In genomic region chr4:133074894-133075572, GRCm38 (mm10) we compare ENCODE assay signal across 7 mouse cellular contexts. TPM values are rescaled to one million over a fixed set of nuclear protein-coding genes. Genes with fewer than 3 reads are reported as not detected.
DNase-seq lines count a peak whose midpoint lies in the region; ATAC-seq and TF ChIP-seq lines count a peak whose summit lies in the region.

No protein-coding gene starts in this region.

- 64% methylated on average over 8 of the region's 8 CpGs for WGBS in hindbrain, embryonic 12.5 days

- H3K4me2 ChIP-seq in hindbrain, embryonic 12.5 days (replicated peaks): no peak overlapping the region
- H3K4me2 ChIP-seq in myocyte (ENCODE audit: low read depth): no peak overlapping the region

- no peaks in the 10 kb centered on the region for H3K9me3 ChIP-seq in hindbrain, embryonic 12.5 days (replicated peaks)

- peaks cover 36% of the 10 kb centered on the region for H3K36me3 ChIP-seq in hindbrain, embryonic 12.5 days
- peaks cover 31% of the 10 kb centered on the region for H3K36me3 ChIP-seq in myocyte (ENCODE audit: control insufficient read depth, insufficient read depth)

- peak; percentile 47 to 53 for DNase-seq in left cerebral cortex, postnatal 10 days (ENCODE audit: extremely low spot score in 1 of 2, low spot score in 2 of 2)
- DNase-seq in left cerebral cortex, adult 9 months (ENCODE audit: low spot score in 2 of 2): no peak
- DNase-seq in cerebellum, postnatal 36 days: peak; percentile 55 to 60
- no peak for DNase-seq in B cell, adult 2 months
- DNase-seq in kidney, postnatal 14 days: no peak

- H3ac ChIP-seq in myocyte (ENCODE audit: control insufficient read depth, insufficient read length): no peak overlapping the region

- peak; percentile 30 for TF ChIP-seq POLR2A in myocyte (IDR thresholded peaks at IDR 0.05; ENCODE audit: insufficient read length, low read depth)

- peak overlapping the region; percentile 72 for H3K27ac ChIP-seq in hindbrain, embryonic 12.5 days

- H3K4me1 ChIP-seq in hindbrain, embryonic 12.5 days: peaks cover 66% of the 10 kb centered on the region

- peak overlapping the region; percentile 41; the same call in 1 of the 2 replicates for H3K9ac ChIP-seq in hindbrain, embryonic 12.5 days

- intact Hi-C loops in left cerebral cortex, postnatal 10 days (cut with DNase I): no loop called here

- H3K4me3 ChIP-seq in hindbrain, embryonic 12.5 days: no peak overlapping the region
- H3K4me3 ChIP-seq in myocyte: no peak overlapping the region

- peaks cover 21% of the 10 kb centered on the region for H3K79me2 ChIP-seq in myocyte (ENCODE audit: control insufficient read depth, insufficient read depth)

- H3K27me3 ChIP-seq in hindbrain, embryonic 12.5 days: no peaks in the 10 kb centered on the region
- H3K27me3 ChIP-seq in myocyte (ENCODE audit: control insufficient read depth, insufficient read depth, insufficient read length): no peaks in the 10 kb centered on the region

- no peak for ATAC-seq in hindbrain, embryonic 12.5 days (ENCODE audit: low FRiP score)

TF ChIP-seq in myocyte, 11 proteins besides CTCF, POLR2A, EP300 and RAD21:
- TF ChIP-seq E2F4 (IDR thresholded peaks at IDR 0.05; ENCODE audit: insufficient read depth) (no peak), REST (IDR thresholded peaks at IDR 0.05; ENCODE audit: insufficient read depth, insufficient read length) (no peak), MYOD1 (IDR thresholded peaks at IDR 0.05; ENCODE audit: control insufficient read depth in 1 of 3, insufficient read length in 2 of 3, low read depth in 2 of 3) (peak in 2 of 3 experiments; percentile 69 to 89), USF1 (IDR thresholded peaks at IDR 0.05; ENCODE audit: low read depth) (no peak), SRF (IDR thresholded peaks at IDR 0.05; ENCODE audit: control insufficient read depth, insufficient read length, low read depth) (no peak), MAX (IDR thresholded peaks at IDR 0.05; ENCODE audit: low read depth) (no peak), MYOG (IDR thresholded peaks at IDR 0.05; ENCODE audit: control insufficient read depth in 1 of 3, insufficient read depth in 1 of 3, insufficient read length in 2 of 3, low read depth in 2 of 3) (peak in 2 of 3 experiments; percentile 51 to 93), POLR2AphosphoS2 (IDR thresholded peaks at IDR 0.05; ENCODE audit: insufficient read length, low read depth) (peak; percentile 20), TCF3 (IDR thresholded peaks at IDR 0.05; ENCODE audit: insufficient read length, low read depth) (no peak)
TF ChIP-seq in myocyte: peak in this region for 3.

RNA-seq across cellular contexts. Expression of gene Wasf2, which starts 55.3 kb away (rescaled TPM):
- 10 to 100 TPM; 23.9 to 38.5 TPM for total RNA-seq in left cerebral cortex, postnatal 10 days (2021)
- polyA plus RNA-seq in hindbrain, embryonic 12.5 days (2016; fragmentation: Nextera tagmentation; extraction: Ambion mirVana): 49.0 and 49.1 TPM in 2 replicates
- polyA plus RNA-seq in myocyte (2012; fragmentation: generic; extraction: Trizol): 62.0 TPM

Comparison
In these comparisons a context has a peak if more than half of its experiments do, and no peak if none do; other contexts are left out.
1. DNase-seq: peak in left cerebral cortex, postnatal 10 days (2 of 2) and cerebellum, postnatal 36 days (2 of 2); none in left cerebral cortex, adult 9 months (0 of 2), B cell, adult 2 months (0 of 2) and kidney, postnatal 14 days (single experiment).